Mouse (Mus musculus) stomach, embryonic 16.5 days (tissue): ENCODE measurements around the gene Nxpe4. TPM values are rescaled to one million over a fixed set of nuclear protein-coding genes. Genes with fewer than 3 reads are reported as not detected.

ENCODE experiments used
- ATAC-seq: fragments of 200-750 bp; cut with Nextera tagmentation; 2 replicates; pipeline ENCODE4 v1.8.0; 2017; ENCODE audit warnings: moderate number of reproducible peaks, moderate TSS enrichment; ENCODE audit not compliant: insufficient read depth, low FRiP score
- H3K27ac ChIP-seq: fragments of 300-500 bp; sonication (generic); 2 replicates; pipeline ENCODE4 v1.5.1; 2014; ENCODE audit warnings: low read length
- H3K27me3 ChIP-seq: fragments of 300-500 bp; sonication (generic); 2 replicates; pipeline ENCODE4 v1.6.1; 2014; ENCODE audit warnings: low read length, control low read depth, mixed read lengths; ENCODE audit not compliant: control insufficient read depth, insufficient read depth
- H3K36me3 ChIP-seq: fragments of 300-500 bp; sonication (generic); 2 replicates; pipeline ENCODE4 v1.6.1; 2014; ENCODE audit warnings: low read length; ENCODE audit not compliant: control insufficient read depth, insufficient read depth
- H3K4me1 ChIP-seq: fragments of 300-500 bp; sonication (generic); 2 replicates; pipeline ENCODE4 v1.6.1; 2014; ENCODE audit warnings: low read length, control low read depth, mixed read lengths; ENCODE audit not compliant: control insufficient read depth, insufficient read depth
- H3K4me2 ChIP-seq: fragments of 300-500 bp; sonication (generic); 2 replicates; pipeline ENCODE4 v1.6.1; 2014; ENCODE audit warnings: low read depth, low read length, mixed read lengths
- H3K4me3 ChIP-seq: fragments of 300-500 bp; sonication (generic); replicated peaks from 2 replicates; pipeline ENCODE4 v1.5.1; 2014; ENCODE audit warnings: mild to moderate bottlenecking, low read length
- H3K9ac ChIP-seq: fragments of 300-500 bp; sonication (generic); 2 replicates; pipeline ENCODE4 v1.6.1; 2014; ENCODE audit warnings: low read length
- H3K9me3 ChIP-seq: fragments of 300-500 bp; sonication (generic); replicated peaks from 2 replicates; pipeline ENCODE4 v1.6.1; 2016; ENCODE audit warnings: low read length, control low read depth; ENCODE audit not compliant: control insufficient read depth
- WGBS: fragments of 180-500 bp; shearing (Covaris S2); extraction: QIAGEN DNeasy Blood & Tissue Kit; methylation state at CpG from one replicate; pipeline ENCODE4 v1.1.7; 2014; 5-methylcytosine and 5-hydroxymethylcytosine counted together
- polyA plus RNA-seq: library from polyadenylated mRNA; unstranded; fragments of >200 nt; fragmentation: Nextera tagmentation; extraction: Ambion mirVana; gene quantifications from 2 replicates; pipeline ENCODE4 v1.2.1, GENCODE M21; 2015

Gene Nxpe4
- polyA plus RNA-seq, 1 experiment from 2014 or later, result 6.9 TPM

DNA sequence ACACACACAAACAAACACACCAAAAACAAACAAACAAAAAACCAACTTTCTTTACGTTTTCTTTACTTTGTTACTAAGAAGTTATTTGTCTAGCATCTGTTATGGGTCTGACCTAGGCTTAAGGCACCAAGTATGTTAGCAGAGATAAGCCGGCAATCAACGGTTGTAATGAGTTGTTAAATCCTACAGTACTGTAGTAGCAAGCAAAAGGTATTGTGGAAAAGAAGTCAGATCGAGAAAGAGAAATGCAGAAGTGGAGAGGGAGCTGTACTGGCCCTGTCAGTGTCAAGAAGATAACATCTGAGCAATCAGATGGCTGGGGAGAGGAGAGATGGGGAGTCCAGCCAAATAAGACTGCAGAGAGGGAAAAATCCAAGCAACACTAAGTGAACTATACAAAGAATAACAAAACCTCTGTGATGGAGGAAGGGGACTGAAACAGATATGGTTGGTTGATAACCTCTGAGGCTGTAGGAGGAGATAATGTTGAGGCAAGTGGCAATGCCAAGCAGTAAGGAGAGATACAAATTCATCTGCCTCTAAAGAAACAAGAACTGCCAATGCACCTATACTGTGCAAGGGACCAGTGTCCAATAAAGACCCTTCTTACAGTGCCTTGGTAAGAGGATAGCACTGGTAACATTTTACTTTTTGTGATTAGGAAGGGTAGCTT, 177.1 kb downstream of the Nxpe4 start:
- no peak overlapping the region for H3K9ac ChIP-seq
- 0 out of 2 replicates have a peak overlapping the region, but pooled peaks have one; percentile 10 for H3K4me3 ChIP-seq
- no peak overlapping the region for H3K27ac ChIP-seq
- H3K9me3 ChIP-seq, result no peaks in the 10 kb centered on the region
- no peaks in the 10 kb centered on the region for H3K27me3 ChIP-seq
- H3K4me1 ChIP-seq, result peaks cover 6% of the 10 kb centered on the region; the same call in 1 of the 2 replicates
- H3K4me2 ChIP-seq, result no peak overlapping the region
- no peaks in the 10 kb centered on the region for H3K36me3 ChIP-seq
- ATAC-seq, result no peak
- 50% methylated on average over 4 of the region's 4 CpGs for whole genome bisulfite sequencing

DNA sequence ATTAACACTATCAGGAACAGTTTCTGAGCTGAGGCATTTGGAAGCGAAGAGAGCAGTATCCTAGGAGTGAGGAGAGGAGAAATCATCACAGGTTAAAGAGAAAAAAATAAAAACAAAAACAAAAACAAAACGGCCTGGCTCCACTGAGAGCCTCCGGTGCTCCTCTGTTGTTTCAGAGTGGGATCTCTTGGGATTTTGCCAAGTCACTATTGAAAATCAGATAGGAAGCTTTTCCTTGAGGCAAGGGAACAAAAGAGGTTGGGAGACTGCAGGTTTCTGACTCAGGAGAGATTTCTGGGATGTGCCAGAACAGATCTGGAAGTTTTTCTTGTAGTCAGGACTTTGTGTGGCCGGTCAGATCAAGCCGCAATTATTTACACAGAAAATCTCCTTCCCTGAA, 177.7 kb downstream of the Nxpe4 start:
- Histone ChIP-seq H3K4me3 (no peak overlapping the region), H3K36me3 (no peaks in the 10 kb centered on the region), H3K9me3 (no peaks in the 10 kb centered on the region), H3K4me1 (peaks cover 6% of the 10 kb centered on the region; the same call in 1 of the 2 replicates), H3K4me2 (no peak overlapping the region), H3K9ac (no peak overlapping the region), H3K27ac (no peak overlapping the region), H3K27me3 (no peaks in the 10 kb centered on the region)
- 62% methylated on average over 5 of the region's 5 CpGs for WGBS
- ATAC-seq, result no peak

GRCm38 (mm10) chr9:48340708-48341380, 179.0 kb downstream of the Nxpe4 start:
- peak; percentile 64 for ATAC-seq
- Histone ChIP-seq H3K9me3 (no peaks in the 10 kb centered on the region), H3K4me1 (peaks cover 6% of the 10 kb centered on the region; the same call in 1 of the 2 replicates), H3K9ac (no peak overlapping the region), H3K4me2 (no peak overlapping the region), H3K36me3 (no peaks in the 10 kb centered on the region), H3K4me3 (no peak overlapping the region; the same call in 1 of the 2 replicates), H3K27ac (no peak overlapping the region), H3K27me3 (no peaks in the 10 kb centered on the region)
- WGBS, result 68% methylated on average over 10 of the region's 10 CpGs

DNA sequence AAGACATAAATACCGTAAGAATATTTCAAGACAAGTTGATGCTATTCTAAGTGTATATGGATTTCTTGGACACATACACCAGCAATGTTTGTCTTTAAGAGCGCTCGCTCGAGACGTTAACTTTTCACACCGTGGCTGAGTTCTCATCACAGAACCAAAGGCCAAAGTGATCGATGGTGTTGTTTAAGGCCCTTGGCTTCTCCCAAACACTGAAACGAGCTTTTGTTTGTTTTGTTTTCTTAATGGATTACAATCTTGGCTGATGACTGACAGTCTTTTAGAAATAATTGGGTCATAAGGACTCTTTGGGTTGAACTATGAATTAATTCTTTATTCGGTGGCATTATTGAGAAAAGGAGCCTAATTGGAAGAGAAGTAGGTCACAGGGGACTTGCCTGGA, 183.6 kb downstream of the Nxpe4 start:
- H3K9ac ChIP-seq, result no peak overlapping the region
- no peaks in the 10 kb centered on the region for H3K27me3 ChIP-seq
- H3K27ac ChIP-seq, result no peak overlapping the region
- 57% methylated on average over 9 of the region's 9 CpGs for WGBS
- ATAC-seq, result no peak
- no peak overlapping the region for H3K4me3 ChIP-seq
- H3K36me3 ChIP-seq, result no peaks in the 10 kb centered on the region
- peaks cover 5% of the 10 kb centered on the region; the same call in 1 of the 2 replicates for H3K4me1 ChIP-seq
- H3K9me3 ChIP-seq, result no peaks in the 10 kb centered on the region
- H3K4me2 ChIP-seq, result no peak overlapping the region

DNA sequence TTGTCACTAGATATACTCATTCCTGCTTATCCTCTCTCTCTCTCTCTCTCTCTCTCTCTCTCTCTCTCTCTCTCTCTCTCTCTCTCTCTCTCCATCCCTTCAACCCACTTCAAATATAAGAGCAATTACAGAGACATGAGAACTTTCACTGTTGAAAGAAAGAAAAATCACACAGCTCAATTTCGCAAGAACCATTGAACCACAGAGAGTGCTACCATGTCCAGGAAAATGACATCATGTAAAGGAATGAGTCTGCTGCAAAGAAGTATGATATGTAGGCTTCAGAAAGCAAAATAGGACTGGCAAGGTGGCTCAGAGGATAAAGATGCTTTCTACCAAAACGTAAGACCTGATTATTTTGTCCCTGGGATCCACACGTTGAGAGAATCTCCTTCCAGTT, 184.0 kb downstream of the Nxpe4 start:
- no peak overlapping the region for H3K27ac ChIP-seq
- no peak overlapping the region for H3K4me2 ChIP-seq
- no peaks in the 10 kb centered on the region for H3K27me3 ChIP-seq
- 83% methylated on average over 3 of the region's 3 CpGs for WGBS
- H3K9me3 ChIP-seq, result no peaks in the 10 kb centered on the region
- H3K9ac ChIP-seq, result no peak overlapping the region
- no peaks in the 10 kb centered on the region for H3K36me3 ChIP-seq
- H3K4me1 ChIP-seq, result peaks cover under 1% of the 10 kb centered on the region; the same call in 1 of the 2 replicates
- H3K4me3 ChIP-seq, result no peak overlapping the region
- no peak for ATAC-seq

- peak within 1 kb of the TSS; percentile 52; the same call in 1 of the 2 replicates for H3K27ac ChIP-seq
- 42% methylated on average over 2 of the region's 2 CpGs for WGBS
- no peak for ATAC-seq
These were observed 191.4 kb downstream of the Nxpe4 start, which contains the start of gene Nxpe2 for GRCm38 (mm10) chr9:48353148-48353698. TSS of gene Nxpe2 (minus strand) at chr9:48353454.

GRCm38 (mm10) chr9:48354122-48354521, 192.3 kb downstream of the Nxpe4 start:
- Histone ChIP-seq H3K27ac (peak overlapping the region; percentile 52; the same call in 1 of the 2 replicates), H3K9ac (no peak overlapping the region), H3K4me2 (no peak overlapping the region), H3K9me3 (no peaks in the 10 kb centered on the region), H3K27me3 (no peaks in the 10 kb centered on the region), H3K4me1 (no peaks in the 10 kb centered on the region), H3K4me3 (no peak overlapping the region), H3K36me3 (no peaks in the 10 kb centered on the region)
- ATAC-seq, result no peak
- 61% methylated on average over 4 of the region's 4 CpGs for WGBS

More at GRCm38 (mm10) chr9:48353148-48353698, 191.4 kb downstream of the Nxpe4 start, which contains the start of gene Nxpe2:
- no peaks in the 10 kb centered on the region for H3K27me3 ChIP-seq
- no peaks in the 10 kb centered on the region for H3K4me1 ChIP-seq
- no peaks in the 10 kb centered on the region for H3K9me3 ChIP-seq
- no peak within 1 kb of the TSS for H3K4me2 ChIP-seq
- no peaks in the 10 kb centered on the region for H3K36me3 ChIP-seq
- no peak within 1 kb of the TSS for H3K4me3 ChIP-seq
- no peak within 1 kb of the TSS for H3K9ac ChIP-seq

DNA sequence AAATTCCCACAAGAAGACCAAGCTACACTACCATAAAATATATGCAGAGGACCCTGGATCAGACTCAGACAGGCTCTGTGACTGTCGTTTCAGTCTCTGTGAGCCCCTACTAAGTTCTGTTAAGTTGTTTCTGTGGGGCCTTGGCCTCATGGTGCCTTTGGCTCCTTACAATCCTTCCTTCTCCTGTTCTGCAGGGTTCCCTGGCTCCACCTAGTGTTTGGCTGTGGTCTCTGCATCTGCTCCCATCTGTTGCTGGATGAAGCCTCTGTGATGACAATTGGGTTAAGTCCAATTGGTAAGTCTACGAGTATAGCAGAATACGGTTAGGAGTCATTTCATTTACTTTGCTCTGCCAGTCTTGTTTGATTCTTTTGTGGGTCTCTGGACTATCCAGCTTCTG, 193.0 kb downstream of the Nxpe4 start:
- no peak for ATAC-seq
- Histone ChIP-seq H3K36me3 (no peaks in the 10 kb centered on the region), H3K9ac (peak overlapping the region; percentile 35), H3K4me3 (no peak overlapping the region), H3K9me3 (no peaks in the 10 kb centered on the region), H3K27ac (no peak overlapping the region), H3K4me1 (no peaks in the 10 kb centered on the region), H3K4me2 (no peak overlapping the region), H3K27me3 (no peaks in the 10 kb centered on the region)
- 41% methylated on average over 3 of the region's 3 CpGs for WGBS

DNA sequence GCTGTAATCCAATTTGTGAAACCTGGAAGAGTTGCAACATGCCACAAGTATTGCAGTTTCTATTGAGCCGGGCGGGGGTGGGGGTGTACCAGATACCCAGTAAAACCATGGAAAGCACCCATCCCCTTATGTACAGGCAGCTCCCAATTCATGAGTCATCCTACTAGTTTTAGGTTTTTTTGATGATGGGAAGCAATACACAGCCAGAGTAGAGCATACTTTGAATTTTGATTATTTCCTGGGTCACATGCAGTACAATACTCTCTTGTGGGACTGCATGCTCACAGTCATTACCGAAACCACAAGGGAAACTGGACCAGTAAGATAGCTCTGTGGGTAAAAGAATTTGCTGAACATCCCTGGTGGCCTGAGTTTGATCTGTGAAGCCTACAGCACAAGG, 195.3 kb downstream of the Nxpe4 start:
- ATAC-seq, result no peak
- Histone ChIP-seq H3K9me3 (no peaks in the 10 kb centered on the region), H3K27me3 (no peaks in the 10 kb centered on the region), H3K9ac (no peak overlapping the region), H3K4me1 (no peaks in the 10 kb centered on the region), H3K27ac (no peak overlapping the region), H3K36me3 (no peaks in the 10 kb centered on the region), H3K4me3 (no peak overlapping the region), H3K4me2 (no peak overlapping the region)
- WGBS, result 90% methylated on average over 3 of the region's 3 CpGs
